Mouse (Mus musculus) kidney, adult 9 months (tissue): ENCODE results near the gene Dennd1a.
A peak's percentile ranks its signal among the peaks of the same experiment; 100 is the strongest.
"Not testable (repeated sequence)": the region's sequence is repeated elsewhere in the genome, so short reads cannot be mapped to it uniquely, and the experiment has no call there.

Source experiments
- DNase-seq: peaks from one replicate; pipeline ENCODE4 v3.0.0; 2022

Gene Dennd1a

GRCm38 (mm10) chr2:37945598-37946336, 341.4 kb downstream of the Dennd1a start:
- no peak for DNase-seq

GRCm38 (mm10) chr2:37942906-37943305, 344.3 kb downstream of the Dennd1a start:
- DNase-seq: peak; percentile 67

- DNase-seq: peak; percentile 83
These were observed 345.4 kb downstream of the Dennd1a start for GRCm38 (mm10) chr2:37941741-37942140.

- no peak for DNase-seq
These were observed 346.3 kb downstream of the Dennd1a start for GRCm38 (mm10) chr2:37940845-37941361.

- DNase-seq: no peak
These were observed 347.2 kb downstream of the Dennd1a start for GRCm38 (mm10) chr2:37939997-37940396.

GRCm38 (mm10) chr2:37936922-37937321, 350.3 kb downstream of the Dennd1a start:
- DNase-seq: not testable (repeated sequence)

GRCm38 (mm10) chr2:37932240-37932639, 354.9 kb downstream of the Dennd1a start:
- DNase-seq: no peak

- DNase-seq: peak; percentile 77
These were observed 355.9 kb downstream of the Dennd1a start for GRCm38 (mm10) chr2:37931018-37931930.

- no peak for DNase-seq
These were observed 361.1 kb downstream of the Dennd1a start for GRCm38 (mm10) chr2:37926133-37926503.

- DNase-seq: peak; percentile 44
These were observed 361.6 kb downstream of the Dennd1a start for GRCm38 (mm10) chr2:37925413-37926132.

- no peak for DNase-seq
These were observed 378.3 kb downstream of the Dennd1a start for GRCm38 (mm10) chr2:37908721-37909506.

- no peak for DNase-seq
These were observed 378.9 kb downstream of the Dennd1a start for GRCm38 (mm10) chr2:37908296-37908695.

- no peak for DNase-seq
These were observed 380.9 kb downstream of the Dennd1a start for GRCm38 (mm10) chr2:37906261-37906660.

- DNase-seq: no peak
These were observed 383.9 kb downstream of the Dennd1a start for GRCm38 (mm10) chr2:37903286-37903685.

GRCm38 (mm10) chr2:37883214-37883613, 404.0 kb downstream of the Dennd1a start:
- DNase-seq: no peak

- DNase-seq: peak; percentile 33
These were observed 405.8 kb downstream of the Dennd1a start for GRCm38 (mm10) chr2:37881262-37881913.

- DNase-seq: no peak
These were observed 407.5 kb downstream of the Dennd1a start for GRCm38 (mm10) chr2:37879697-37880096.

- DNase-seq: no peak
These were observed 414.4 kb downstream of the Dennd1a start for GRCm38 (mm10) chr2:37872791-37873190.

- DNase-seq: no peak
These were observed 417.6 kb downstream of the Dennd1a start for GRCm38 (mm10) chr2:37869628-37870027.

GRCm38 (mm10) chr2:37867387-37867786, 419.8 kb downstream of the Dennd1a start:
- no peak for DNase-seq

GRCm38 (mm10) chr2:37857472-37857871, 429.7 kb downstream of the Dennd1a start:
- no peak for DNase-seq

- DNase-seq: no peak
These were observed 430.2 kb downstream of the Dennd1a start for GRCm38 (mm10) chr2:37856955-37857354.
